Mouse (Mus musculus) adrenal gland (tissue): ENCODE measurements at regions not wholly inside any gene's neighbourhood (a gene's known extent, or its start where the extent isn't known, plus 50 kb on each side); places are given as distances from the start of the nearest gene placed in this dataset.

Experiments used
- intact Hi-C: fragments of 180-260 bp; cut with DNase I; formaldehyde crosslinking; loops from one replicate; pipeline ENCODE4 v1.15.1; 2025

DNA sequence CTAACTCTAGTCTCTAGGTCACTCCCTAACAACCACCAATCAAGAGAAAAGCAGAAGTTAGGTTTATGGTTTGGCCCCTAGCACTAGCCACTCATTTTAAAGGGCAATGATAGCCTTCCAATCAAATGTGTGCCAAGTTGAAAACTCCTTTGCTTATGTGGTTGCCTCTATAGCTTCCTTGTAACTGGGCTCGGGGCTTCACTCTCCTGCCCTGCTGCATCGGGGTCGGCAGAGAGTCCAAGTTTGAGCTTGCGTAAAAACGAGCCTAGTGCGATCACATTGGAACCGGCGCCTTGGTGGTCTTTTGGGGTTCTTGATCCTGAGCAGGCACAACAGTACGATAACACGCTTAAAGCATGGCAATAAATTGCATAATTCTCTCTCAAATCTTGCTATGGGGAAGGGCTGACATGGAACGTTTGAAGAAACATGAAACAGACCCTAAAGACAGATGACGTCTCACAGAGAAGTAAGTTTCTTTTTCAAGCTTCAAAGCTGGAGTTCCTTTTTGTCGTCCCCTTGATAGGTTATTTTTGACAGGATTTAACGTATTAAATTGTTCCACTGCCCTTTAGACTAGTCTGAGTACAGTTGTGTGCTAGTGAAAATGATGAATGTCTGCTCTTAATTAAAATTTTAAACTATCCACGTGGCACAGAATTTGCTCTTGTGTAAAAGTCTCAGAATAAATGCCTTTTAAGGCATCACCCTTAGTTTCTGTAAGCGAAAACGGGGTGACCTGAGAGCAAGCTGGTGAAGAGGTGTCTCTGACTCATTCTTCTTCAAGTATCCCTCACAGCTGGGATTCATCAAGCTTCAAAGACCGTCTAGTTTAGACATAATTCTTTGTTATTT, 52.0 kb downstream of the 4930426L09Rik start:
- intact Hi-C loops: no loop called here

- intact Hi-C loops: no loop called here
Observed at GRCm38 (mm10) chr2:19055500-19055899, 57.4 kb downstream of the 4930426L09Rik start.

- intact Hi-C loops: no loop called here
Observed at GRCm38 (mm10) chr2:19057859-19058258, 59.7 kb downstream of the 4930426L09Rik start.

- intact Hi-C loops: no loop called here
Observed at GRCm38 (mm10) chr2:19058765-19059164, 60.6 kb downstream of the 4930426L09Rik start.

DNA sequence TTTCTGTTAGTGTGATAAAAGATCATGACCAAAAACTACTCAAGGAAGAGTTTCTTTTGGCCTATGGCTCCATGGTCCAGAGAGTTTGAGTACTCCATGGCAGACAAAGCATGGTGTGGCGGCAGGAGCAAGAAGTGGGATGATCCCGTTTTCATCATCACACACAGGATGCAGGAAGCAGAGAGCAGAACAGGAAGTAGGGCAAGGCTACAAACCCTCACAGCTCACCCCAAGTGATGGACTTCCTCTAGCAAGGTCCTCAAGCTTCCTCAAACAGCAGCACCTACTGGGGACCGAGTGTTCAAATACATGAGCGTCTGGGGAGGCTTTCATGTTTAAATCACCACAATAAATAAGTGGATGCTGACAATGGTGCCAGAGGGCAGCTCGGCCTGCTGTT, 61.1 kb downstream of the 4930426L09Rik start:
- intact Hi-C loops: no loop called here

- intact Hi-C loops: loop anchor here (5.0 kb wide), 1 partner anchor 63 kb away; the partner anchor contains the start of genes 4930426L09Rik and Pip4k2a
Observed at GRCm38 (mm10) chr2:19060218-19060915, 62.2 kb downstream of the 4930426L09Rik start.

GRCm38 (mm10) chr2:19064560-19065362, 66.6 kb downstream of the 4930426L09Rik start:
- intact Hi-C loops: loop anchor here (5.0 kb wide), 1 partner anchor 67 kb away; the partner anchor contains the start of genes 4930426L09Rik and Pip4k2a

DNA sequence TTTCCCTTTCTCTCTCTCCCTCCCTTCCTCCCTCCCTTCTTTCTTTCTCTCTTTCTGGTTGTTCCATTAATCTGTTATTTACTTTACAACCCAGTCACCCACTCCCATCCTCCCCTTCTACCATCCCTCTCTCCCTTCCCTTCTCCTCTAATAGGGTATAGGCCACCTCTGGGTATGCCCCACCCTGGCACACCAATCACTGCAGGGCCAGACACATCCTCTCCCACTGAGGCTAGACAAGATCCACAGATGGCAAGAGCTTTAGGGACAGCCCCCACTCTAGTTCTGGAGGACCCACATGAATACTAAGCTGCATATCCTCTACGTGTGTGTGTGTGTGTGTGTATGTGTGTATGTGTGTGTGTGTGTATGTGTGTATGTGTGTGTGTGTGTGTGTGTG, 67.4 kb downstream of the 4930426L09Rik start:
- intact Hi-C loops: no loop called here

GRCm38 (mm10) chr2:19068161-19068560, 70.0 kb downstream of the 4930426L09Rik start:
- intact Hi-C loops: no loop called here

GRCm38 (mm10) chr2:19083816-19084215, 85.7 kb downstream of the 4930426L09Rik start:
- intact Hi-C loops: no loop called here

DNA sequence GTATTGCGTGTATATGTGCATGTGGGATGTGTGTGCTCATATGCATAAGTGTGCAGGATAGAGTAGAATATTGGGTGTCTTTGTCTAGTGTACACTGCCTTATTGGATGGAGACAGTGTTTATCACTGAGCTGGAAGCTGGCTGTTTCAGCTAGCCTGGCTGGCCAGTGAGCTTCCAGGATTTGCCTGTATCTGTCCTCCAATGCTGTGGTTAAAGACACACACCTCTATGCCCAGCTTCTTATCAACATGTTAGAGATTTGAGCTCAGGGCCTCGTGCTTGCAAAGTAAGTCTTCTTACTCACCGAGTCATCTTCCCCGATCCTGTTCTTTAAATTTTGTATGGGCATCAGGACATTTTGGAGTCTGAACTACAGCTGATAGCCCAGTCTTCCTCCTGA, 87.0 kb downstream of the 4930426L09Rik start:
- intact Hi-C loops: no loop called here

- intact Hi-C loops: no loop called here
Observed at GRCm38 (mm10) chr2:19086167-19086566, 88.0 kb downstream of the 4930426L09Rik start.

DNA sequence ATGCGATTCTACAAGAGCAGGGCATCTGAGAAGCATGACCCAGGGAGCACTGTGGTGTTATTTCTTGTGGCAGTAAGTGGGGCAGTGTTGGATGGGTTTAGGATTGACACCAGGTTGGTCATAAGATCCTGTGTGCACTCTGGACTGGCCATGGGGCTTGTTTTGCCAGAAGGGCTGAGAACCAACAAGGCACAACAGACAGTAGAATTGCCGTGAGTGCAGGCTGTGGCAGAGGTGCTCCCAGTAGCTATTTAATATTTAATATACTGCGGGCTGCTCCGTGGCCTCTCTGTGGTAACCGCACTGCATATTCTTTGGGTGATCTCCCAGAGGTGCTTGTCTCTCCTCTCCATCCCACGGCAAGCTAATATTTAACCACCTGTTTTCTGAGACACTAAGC, 88.5 kb downstream of the 4930426L09Rik start:
- intact Hi-C loops: no loop called here

DNA sequence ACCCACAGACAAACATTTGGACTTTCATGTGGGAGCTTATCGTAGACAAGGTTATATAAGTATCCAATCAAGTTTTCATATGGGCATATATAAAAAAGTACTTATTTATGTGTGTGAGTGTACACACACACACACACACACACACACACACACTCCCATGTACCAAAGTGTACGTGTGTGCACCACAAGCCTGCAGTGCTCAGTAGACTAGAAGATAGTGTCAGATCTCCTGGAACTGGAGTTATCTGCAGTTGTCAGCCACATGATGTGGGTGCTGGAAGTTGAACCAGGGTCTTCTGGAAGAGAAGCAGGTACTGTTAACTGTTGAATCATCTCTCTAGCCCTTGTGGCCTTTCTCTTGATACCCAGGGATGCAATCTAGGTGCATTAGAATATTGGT, 99.7 kb upstream of the Armc3 start:
- intact Hi-C loops: no loop called here

DNA sequence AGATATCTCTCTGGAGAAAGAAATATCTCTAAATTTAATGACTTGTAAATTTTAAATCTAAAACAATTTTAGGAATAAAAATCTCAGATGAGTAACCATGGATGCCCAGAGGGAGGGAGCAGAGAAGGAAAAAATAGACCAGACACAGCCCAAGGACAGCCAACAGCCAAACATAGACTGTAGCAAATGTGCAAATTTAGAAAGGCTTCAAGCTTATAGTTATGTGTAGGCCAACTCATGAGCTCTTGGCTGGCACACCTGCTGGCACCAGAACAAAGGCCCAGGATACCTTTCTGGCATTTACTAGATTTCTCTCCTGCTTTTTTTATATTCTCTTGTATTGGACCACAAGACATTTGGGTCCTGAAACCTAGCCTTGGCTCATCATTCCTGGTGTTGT, 90.3 kb upstream of the Armc3 start:
- intact Hi-C loops: no loop called here

DNA sequence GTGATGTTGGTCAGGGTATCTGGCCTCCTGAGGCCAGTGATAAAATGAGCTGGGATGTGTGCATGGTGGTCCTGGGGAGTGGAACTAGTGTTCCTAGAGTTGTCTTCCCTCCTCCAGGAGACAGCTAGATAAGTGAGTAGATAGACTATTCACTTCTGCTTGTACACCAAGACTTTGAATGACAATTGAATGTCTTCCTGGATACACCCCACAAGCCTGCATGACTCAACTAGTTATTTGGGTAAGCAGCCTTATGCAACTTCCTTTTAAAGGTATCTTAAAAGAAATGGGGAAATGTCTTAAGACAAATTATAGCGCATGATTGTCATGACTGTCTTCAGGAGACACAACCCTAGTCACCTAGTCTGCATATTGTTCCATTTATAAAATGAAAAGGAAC, 79.2 kb upstream of the Armc3 start:
- intact Hi-C loops: no loop called here

DNA sequence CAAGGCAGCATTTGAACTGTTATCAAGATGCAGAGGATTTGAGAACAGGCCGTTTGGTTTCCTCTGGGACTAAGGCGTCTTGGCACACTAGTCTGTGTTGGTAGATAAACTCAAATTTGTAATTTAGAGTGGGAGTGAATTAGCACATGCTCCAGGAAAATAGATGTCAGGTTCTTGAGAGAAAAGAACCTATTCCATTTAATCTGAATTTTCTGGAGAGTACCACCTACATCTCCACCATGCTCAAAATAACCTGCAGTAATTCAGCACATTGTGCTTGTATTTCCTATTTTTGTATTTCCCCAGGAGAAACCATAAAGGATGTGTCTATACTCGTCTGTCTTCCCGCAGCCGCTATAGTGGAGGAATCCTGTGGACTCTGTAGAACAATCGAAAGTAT, 66.2 kb upstream of the Armc3 start:
- intact Hi-C loops: no loop called here

GRCm38 (mm10) chr2:19142586-19142985, 56.5 kb upstream of the Armc3 start:
- intact Hi-C loops: loop anchor here (10.0 kb wide), 1 partner anchor 558 kb away; no protein-coding TSS in a partner anchor

DNA sequence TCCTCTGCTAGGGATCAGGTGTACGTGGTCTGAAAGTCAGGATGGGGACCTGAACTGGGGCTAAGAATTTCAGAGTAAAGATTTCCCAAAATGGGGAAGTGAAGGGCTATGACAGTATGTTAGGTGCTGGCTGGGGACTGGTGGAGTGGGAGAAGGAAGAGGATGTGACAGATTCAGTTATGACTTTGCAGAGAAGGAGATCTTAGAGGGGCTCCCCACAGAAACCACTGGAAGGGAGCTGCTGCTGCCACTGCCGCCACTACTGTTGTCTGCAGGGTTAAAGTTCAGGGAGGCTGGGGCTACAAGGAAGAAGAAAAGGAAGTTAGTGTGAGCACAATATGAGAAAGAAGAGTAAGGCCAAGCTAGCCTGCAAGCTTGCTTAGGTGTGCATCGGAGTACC, 53.7 kb upstream of the Armc3 start:
- intact Hi-C loops: loop anchor here (10.0 kb wide), 1 partner anchor 561 kb away; no protein-coding TSS in a partner anchor

DNA sequence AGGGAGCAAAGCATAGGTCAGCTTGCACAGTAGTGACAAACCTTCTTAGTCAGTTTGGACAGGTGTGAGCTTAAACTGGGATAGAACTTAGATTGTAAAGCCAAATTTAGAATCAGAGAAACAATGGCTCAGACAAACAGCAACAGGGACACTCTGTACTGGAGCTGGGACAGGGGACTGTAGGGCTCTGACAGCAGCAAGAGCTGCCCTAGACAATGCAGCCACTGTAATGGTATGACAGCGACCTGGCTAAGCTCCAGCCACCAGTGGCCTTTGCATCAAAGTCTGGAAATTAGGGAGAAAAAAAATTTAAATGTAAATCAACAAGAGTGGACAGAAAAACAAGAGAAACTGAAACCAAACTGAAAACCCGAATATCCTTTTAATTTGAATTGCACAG, 53.2 kb upstream of the Armc3 start:
- intact Hi-C loops: loop anchor here (10.0 kb wide), 1 partner anchor 561 kb away; no protein-coding TSS in a partner anchor

GRCm38 (mm10) chr2:19146289-19146688, 52.8 kb upstream of the Armc3 start:
- intact Hi-C loops: loop anchor here (10.0 kb wide), 1 partner anchor 561 kb away; no protein-coding TSS in a partner anchor
